ENCODE assay signal across 9 mouse cellular contexts in genomic region chr19:7557844-7558243, GRCm38 (mm10). TPM values are rescaled to one million over a fixed set of nuclear protein-coding genes. Genes with fewer than 3 reads are reported as not detected.
DNase-seq lines count a peak whose midpoint lies in the region; ATAC-seq and TF ChIP-seq lines count a peak whose summit lies in the region.
"Had no signal": no experiment of that assay in that cellular context is flagged by ENCODE, and none has a peak within 500 bp of the region (broad histone marks: within the 10 kb centered on the region; RNA-seq: fewer than 3 reads in every experiment).

No protein-coding gene starts in this region.

- H3K4me2 ChIP-seq in heart, embryonic 12.5 days: peak overlapping the region; percentile 69
- H3K4me2 ChIP-seq in liver, embryonic 15.5 days: peak overlapping the region; percentile 84

- H3K4me3 ChIP-seq in ES-Bruce4 (ENCODE audit: low read depth, low read length): peak overlapping the region; percentile 74
- peak overlapping the region; percentile 57 for H3K4me3 ChIP-seq in heart, embryonic 12.5 days
- peak overlapping the region; percentile 77 for H3K4me3 ChIP-seq in liver, embryonic 15.5 days (replicated peaks)

- ATAC-seq in heart, embryonic 12.5 days (ENCODE audit: insufficient number of reproducible peaks, low FRiP score): 0 out of 2 replicates have a peak, but pooled peaks have one; percentile 23
- ATAC-seq in liver, embryonic 15.5 days (ENCODE audit: insufficient read depth): peak; percentile 58
- no peak for ATAC-seq in activated CD4-positive, CD25-positive, alpha-beta regulatory T cell, adult 4 months

- no peaks in the 10 kb centered on the region for H3K4me1 ChIP-seq in ES-Bruce4 (ENCODE audit: control insufficient read depth, insufficient read depth, low read length)
- H3K4me1 ChIP-seq in heart, embryonic 12.5 days (replicated peaks): peaks cover 38% of the 10 kb centered on the region
- peaks cover 40% of the 10 kb centered on the region for H3K4me1 ChIP-seq in liver, embryonic 15.5 days (replicated peaks)

- TF ChIP-seq CTCF in ES-Bruce4 (IDR thresholded peaks at IDR 0.05; ENCODE audit: low read depth, low read length): no peak

- peak; percentile 39 for DNase-seq in embryo, embryonic 10.5 days (ENCODE audit: low spot score)
- no peak for DNase-seq in embryo, embryonic 11 days
- DNase-seq in left cerebral cortex, adult 8-10 months (ENCODE audit: low spot score in 2 of 2): no peak
- no peak for DNase-seq in adrenal gland, postnatal 10 days

- TF ChIP-seq POLR2A in ES-Bruce4 (IDR thresholded peaks at IDR 0.05; ENCODE audit: insufficient read depth, low read length): no peak

- no peak for TF ChIP-seq EP300 in ES-Bruce4 (IDR thresholded peaks at IDR 0.05; ENCODE audit: insufficient read depth, low read depth, low read length)

- H3K9me3 ChIP-seq in ES-Bruce4 (replicated peaks; ENCODE audit: control insufficient read depth, insufficient read depth, low read length, poor library complexity, severe bottlenecking): no peaks in the 10 kb centered on the region
- no peaks in the 10 kb centered on the region for H3K9me3 ChIP-seq in heart, embryonic 12.5 days (replicated peaks)
- no peaks in the 10 kb centered on the region for H3K9me3 ChIP-seq in liver, embryonic 15.5 days (replicated peaks)

- H3K27ac ChIP-seq in ES-Bruce4 (ENCODE audit: insufficient read depth, low read length): no peak overlapping the region
- peak overlapping the region; percentile 46; the same call in 1 of the 2 replicates for H3K27ac ChIP-seq in heart, embryonic 12.5 days (ENCODE audit: poor library complexity, severe bottlenecking)
- H3K27ac ChIP-seq in liver, embryonic 15.5 days (replicated peaks): peak overlapping the region; percentile 80

- WGBS in heart, embryonic 12.5 days: 4% methylated on average over 4 of the region's 4 CpGs
- 4% methylated on average over 4 of the region's 4 CpGs for WGBS in liver, embryonic 15.5 days (ENCODE audit: insufficient replicate concordance)

- H3K27me3 ChIP-seq in ES-Bruce4 (ENCODE audit: control insufficient read depth, insufficient read depth, low read length, poor library complexity, severe bottlenecking): no peaks in the 10 kb centered on the region
- no peaks in the 10 kb centered on the region for H3K27me3 ChIP-seq in heart, embryonic 12.5 days (replicated peaks)
- H3K27me3 ChIP-seq in liver, embryonic 15.5 days: no peaks in the 10 kb centered on the region

- H3K36me3 ChIP-seq in ES-Bruce4 (ENCODE audit: control insufficient read depth, insufficient read depth, low read length, poor library complexity, severe bottlenecking): no peaks in the 10 kb centered on the region
- H3K36me3 ChIP-seq in heart, embryonic 12.5 days: peaks cover 8% of the 10 kb centered on the region
- peaks cover 6% of the 10 kb centered on the region; the same call in 1 of the 2 replicates for H3K36me3 ChIP-seq in liver, embryonic 15.5 days (replicated peaks)

- peak overlapping the region; percentile 74 for H3K9ac ChIP-seq in ES-Bruce4 (ENCODE audit: low read depth, poor library complexity, severe bottlenecking)
- H3K9ac ChIP-seq in heart, embryonic 12.5 days: peak overlapping the region; percentile 69
- H3K9ac ChIP-seq in liver, embryonic 15.5 days: peak overlapping the region; percentile 82

RNA-seq across cellular contexts. Expression of gene Pla2g16, which starts 0.6 kb away (rescaled TPM):
- polyA plus RNA-seq in ES-Bruce4 (2011; ENCODE audit: insufficient read depth, insufficient read length, low read depth, missing spikeins): 10.5 and 10.7 TPM in 2 replicates
- polyA plus RNA-seq in heart, embryonic 12.5 days (2016; fragmentation: Nextera tagmentation; extraction: Ambion mirVana): 51.8 and 53.1 TPM in 2 replicates
- polyA plus RNA-seq in liver, embryonic 15.5 days (2015; fragmentation: Nextera tagmentation; extraction: Ambion mirVana): 22.6 and 26.4 TPM in 2 replicates
- 10 to 100 TPM; 84.0 to 95.7 TPM for polyA plus RNA-seq in activated CD4-positive, CD25-positive, alpha-beta regulatory T cell, adult 4 months (2017; shearing (Covaris generic))
- 10 to 100 TPM; 40.3 to 47.9 (median 41.9) TPM for total RNA-seq in left cerebral cortex, adult 8-10 months (2022)
- total RNA-seq in adrenal gland, postnatal 10 days (2021): 10 to 100 TPM; 83.3 to 97.3 TPM

RNA-seq across cellular contexts. Expression of gene Lgals12, which starts 49.1 kb away (rescaled TPM):
- 0.43 and 0.46 TPM in 2 replicates for polyA plus RNA-seq in ES-Bruce4 (2011; ENCODE audit: insufficient read depth, insufficient read length, low read depth, missing spikeins)
- polyA plus RNA-seq in heart, embryonic 12.5 days (2016; fragmentation: Nextera tagmentation; extraction: Ambion mirVana): 0.06 and 0.23 TPM in 2 replicates
- polyA plus RNA-seq in liver, embryonic 15.5 days (2015; fragmentation: Nextera tagmentation; extraction: Ambion mirVana): not detected in 2 replicates
- not detected for polyA plus RNA-seq in activated CD4-positive, CD25-positive, alpha-beta regulatory T cell, adult 4 months (2017; shearing (Covaris generic))
- under 1 TPM; 0.68 to 0.91 (median 0.82) TPM for total RNA-seq in left cerebral cortex, adult 8-10 months (2022)
- 10 to 100 TPM; 20.3 to 29.6 TPM for total RNA-seq in adrenal gland, postnatal 10 days (2021)
- total RNA-seq: hematopoietic stem cell, adult 5-6 weeks had no signal

RNA-seq across cellular contexts. Expression of gene Hrasls5, which starts 54.5 kb away (rescaled TPM):
- polyA plus RNA-seq in ES-Bruce4 (2011; ENCODE audit: insufficient read depth, insufficient read length, low read depth, missing spikeins): not detected in 2 replicates
- not detected in 2 replicates for polyA plus RNA-seq in heart, embryonic 12.5 days (2016; fragmentation: Nextera tagmentation; extraction: Ambion mirVana)
- polyA plus RNA-seq in liver, embryonic 15.5 days (2015; fragmentation: Nextera tagmentation; extraction: Ambion mirVana): not detected in 2 replicates
- polyA plus RNA-seq in activated CD4-positive, CD25-positive, alpha-beta regulatory T cell, adult 4 months (2017; shearing (Covaris generic)): not detected
- total RNA-seq in left cerebral cortex, adult 8-10 months (2022): under 1 TPM in 1 of 4 experiments, not detected in 3; 0.70 TPM
- total RNA-seq in adrenal gland, postnatal 10 days (2021): under 1 TPM in 1 of 2 experiments, not detected in 1; 0.39 TPM
- total RNA-seq: hematopoietic stem cell, adult 5-6 weeks had no signal
